Mouse (Mus musculus) intestine, postnatal 0 days (tissue): ENCODE results near the gene Mmrn1. TPM values are rescaled to one million over a fixed set of nuclear protein-coding genes. Genes with fewer than 3 reads are reported as not detected.

Experiments used
- ATAC-seq: fragments of 200-750 bp; cut with Nextera tagmentation; 2 replicates; pipeline ENCODE4 v1.8.0; 2017; ENCODE audit warnings: mild to moderate bottlenecking, moderate TSS enrichment, moderate library complexity
- H3K27ac ChIP-seq: fragments of 300-500 bp; sonication (generic); 2 replicates; pipeline ENCODE4 v1.5.1; 2014; ENCODE audit warnings: mild to moderate bottlenecking, low read depth, low read length, moderate library complexity
- H3K27me3 ChIP-seq: fragments of 300-500 bp; sonication (generic); replicated peaks from 2 replicates; pipeline ENCODE4 v1.6.1; 2014; ENCODE audit warnings: low read length, mixed read lengths; ENCODE audit not compliant: control insufficient read depth, insufficient read depth
- H3K36me3 ChIP-seq: fragments of 300-500 bp; sonication (generic); 2 replicates; pipeline ENCODE4 v1.6.1; 2014; ENCODE audit warnings: mild to moderate bottlenecking, moderate library complexity; ENCODE audit not compliant: control insufficient read depth, insufficient read depth
- H3K4me1 ChIP-seq: fragments of 300-500 bp; sonication (generic); replicated peaks from 2 replicates; pipeline ENCODE4 v1.6.1; 2014; ENCODE audit warnings: antibody characterized with exemption, low read length, mixed read lengths; ENCODE audit not compliant: control insufficient read depth, insufficient read depth
- H3K4me2 ChIP-seq: fragments of 300-500 bp; sonication (generic); replicated peaks from 2 replicates; pipeline ENCODE4 v1.6.1; 2014; ENCODE audit warnings: low read depth, mild to moderate bottlenecking, moderate library complexity
- H3K4me3 ChIP-seq: fragments of 300-500 bp; sonication (generic); 2 replicates; pipeline ENCODE4 v1.5.1; 2014; ENCODE audit warnings: low read depth, low read length
- H3K9ac ChIP-seq: fragments of 300-500 bp; sonication (generic); 2 replicates; pipeline ENCODE4 v1.6.1; 2014; ENCODE audit warnings: mild to moderate bottlenecking, low read depth, low read length
- H3K9me3 ChIP-seq: fragments of 300-500 bp; sonication (generic); 2 replicates; pipeline ENCODE4 v1.6.1; 2016; ENCODE audit warnings: mixed run types; ENCODE audit not compliant: control insufficient read depth
- CTCF ChIP-seq: sonication (generic); IDR thresholded peaks from 2 replicates; pipeline ENCODE4 v1.5.1; 2016; ENCODE audit warnings: low read depth, mild to moderate bottlenecking, control low read depth, antibody characterized with exemption, moderate library complexity
- WGBS: fragments of 180-500 bp; shearing (Covaris S2); extraction: QIAGEN DNeasy Blood & Tissue Kit; methylation state at CpG from one replicate; pipeline ENCODE4 v1.1.7; 2014; 5-methylcytosine and 5-hydroxymethylcytosine counted together
- polyA plus RNA-seq: library from polyadenylated mRNA; unstranded; fragments of >200 nt; fragmentation: Nextera tagmentation; extraction: Ambion mirVana; gene quantifications from 2 replicates; pipeline ENCODE4 v1.2.1, GENCODE M21; 2015

The Mmrn1 gene
- polyA plus RNA-seq, 1 experiment from 2014 or later, result 7.2 TPM

DNA sequence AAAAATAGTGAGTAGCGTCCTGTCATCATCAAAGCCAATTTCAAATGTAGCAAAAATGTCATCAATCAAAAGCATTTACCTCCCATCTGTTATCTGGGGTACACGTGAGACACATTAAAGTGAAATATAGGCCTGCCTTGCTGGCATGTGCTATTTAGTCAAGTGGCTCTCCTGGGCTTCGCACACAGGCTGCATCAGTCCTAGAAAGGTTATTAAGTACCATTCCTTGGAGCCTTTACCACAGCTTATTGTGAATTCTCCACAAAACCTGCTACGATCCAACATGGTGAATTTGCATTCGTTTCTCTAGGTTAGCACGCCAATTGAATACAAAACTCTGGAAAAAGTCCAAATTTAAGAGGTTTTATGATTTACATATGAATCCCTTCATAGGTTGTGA, 70.8 kb downstream of the Mmrn1 start:
- no peak overlapping the region for H3K9ac ChIP-seq
- H3K27ac ChIP-seq, result no peak overlapping the region
- WGBS, result 83% methylated on average over 6 of the region's 6 CpGs
- H3K36me3 ChIP-seq, result no peaks in the 10 kb centered on the region
- no peak overlapping the region for H3K4me3 ChIP-seq
- H3K4me2 ChIP-seq, result no peak overlapping the region
- H3K4me1 ChIP-seq, result no peaks in the 10 kb centered on the region
- H3K27me3 ChIP-seq, result no peaks in the 10 kb centered on the region
- no peak for ATAC-seq
- TF ChIP-seq CTCF, result no peak
- no peaks in the 10 kb centered on the region for H3K9me3 ChIP-seq

DNA sequence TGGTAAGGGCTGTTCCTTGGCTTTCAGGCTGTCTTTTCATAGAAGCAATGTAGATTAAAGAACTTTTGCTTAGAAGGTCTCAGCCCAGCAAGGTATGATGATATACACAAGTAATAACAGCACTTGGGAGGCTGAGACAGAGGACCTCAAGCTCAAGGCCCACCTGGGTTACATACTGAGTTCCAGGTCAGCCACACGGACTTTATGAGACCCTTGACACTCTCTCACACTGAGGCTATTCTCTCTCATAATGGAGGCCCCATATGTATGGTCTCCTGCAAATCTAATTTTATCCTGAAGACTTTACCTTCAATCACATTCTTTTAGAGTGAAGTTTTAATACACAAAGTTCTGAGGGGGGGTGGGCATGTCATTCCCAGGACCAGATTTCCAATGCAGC, 71.6 kb downstream of the Mmrn1 start:
- H3K9ac ChIP-seq, result no peak overlapping the region
- H3K4me3 ChIP-seq, result no peak overlapping the region
- H3K36me3 ChIP-seq, result no peaks in the 10 kb centered on the region
- no peak overlapping the region for H3K4me2 ChIP-seq
- no peaks in the 10 kb centered on the region for H3K4me1 ChIP-seq
- H3K27me3 ChIP-seq, result no peaks in the 10 kb centered on the region
- no peak overlapping the region for H3K27ac ChIP-seq
- no peak for TF ChIP-seq CTCF
- ATAC-seq, result no peak
- peaks cover 1% of the 10 kb centered on the region; the same call in 1 of the 2 replicates for H3K9me3 ChIP-seq
- whole genome bisulfite sequencing, result 96% methylated on average over 1 of the region's 1 CpGs

DNA sequence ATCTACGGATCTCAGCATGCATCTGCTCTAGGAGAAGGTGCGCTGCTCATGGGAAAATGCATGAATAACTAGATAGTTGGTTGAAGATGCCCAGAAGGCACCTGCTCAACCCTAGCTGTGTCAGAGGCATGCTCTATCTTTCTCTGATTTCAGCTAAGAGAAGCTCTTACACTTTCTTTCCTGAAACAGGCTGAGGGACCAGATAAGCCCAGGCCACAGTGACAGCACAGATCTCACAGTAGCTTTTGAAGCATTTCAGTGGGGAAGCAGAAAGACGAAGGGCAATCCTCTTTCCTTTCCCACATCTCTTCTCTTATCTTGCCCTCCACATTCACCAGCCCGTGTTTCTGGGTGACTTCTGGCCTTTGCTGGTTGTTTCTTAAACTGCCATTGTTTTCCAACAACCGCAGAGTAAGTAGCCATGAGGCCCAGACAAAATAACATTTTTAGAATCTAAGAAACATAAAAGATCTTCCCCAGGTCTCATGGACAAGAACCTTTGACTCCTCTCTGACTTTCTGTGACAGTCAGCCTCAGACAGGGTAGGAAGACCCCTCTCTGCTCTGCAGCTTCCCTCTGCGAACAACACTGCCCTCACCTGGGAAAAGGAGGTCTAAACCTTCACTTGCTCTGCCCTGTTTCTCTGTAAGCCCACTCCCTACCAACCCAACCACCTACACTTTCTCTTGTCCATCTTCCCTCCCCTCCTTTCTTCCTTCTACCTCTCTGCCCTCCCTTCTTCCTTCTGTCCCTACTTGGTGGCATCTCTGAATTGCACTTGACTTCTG, 76.4 kb downstream of the Mmrn1 start:
- Histone ChIP-seq H3K27ac (no peak overlapping the region), H3K27me3 (no peaks in the 10 kb centered on the region), H3K4me3 (no peak overlapping the region), H3K9ac (no peak overlapping the region), H3K4me2 (no peak overlapping the region), H3K4me1 (no peaks in the 10 kb centered on the region), H3K36me3 (no peaks in the 10 kb centered on the region), H3K9me3 (peaks cover 5% of the 10 kb centered on the region; the same call in 1 of the 2 replicates)
- no peak for TF ChIP-seq CTCF
- no peak for ATAC-seq
- WGBS, result 84% methylated on average over 6 of the region's 6 CpGs

DNA sequence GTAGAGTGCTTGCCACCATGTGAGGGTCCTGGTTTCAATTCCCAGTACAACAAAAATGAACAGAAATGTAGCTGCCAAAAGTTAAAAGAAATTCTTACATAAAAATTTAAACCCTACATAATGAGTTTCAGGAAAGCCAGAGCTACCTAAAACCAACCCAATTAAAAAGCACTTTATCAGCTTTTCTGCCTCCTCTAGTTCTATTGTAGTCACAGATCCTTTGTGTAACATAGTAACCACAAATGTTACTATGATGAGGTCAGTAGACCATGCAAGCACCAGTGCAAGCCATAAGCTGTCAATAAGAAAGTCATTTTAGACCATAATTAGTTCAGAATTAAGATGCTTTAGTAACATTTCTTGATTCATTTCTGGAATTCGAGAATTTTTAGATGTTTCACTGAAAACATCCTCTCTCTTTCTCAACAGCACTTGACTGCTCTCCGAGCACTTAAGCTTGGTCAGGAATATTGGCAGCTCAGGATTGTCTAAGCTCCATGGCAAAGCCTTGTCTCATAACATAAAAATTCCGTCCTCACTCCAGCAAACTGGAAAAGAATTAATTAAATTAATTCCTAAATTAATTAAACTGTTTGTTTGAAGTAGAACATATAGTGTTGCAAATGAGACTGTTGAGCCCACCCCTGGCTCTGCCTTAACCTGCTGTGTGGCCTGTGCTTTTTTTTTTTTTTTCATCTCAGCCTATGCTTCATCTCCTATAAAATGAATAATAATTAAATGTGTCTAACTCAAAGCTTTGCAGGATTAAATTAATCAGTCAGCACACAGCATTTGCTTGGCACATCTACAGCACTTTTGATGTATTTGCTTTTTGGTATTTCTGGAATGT, 79.4 kb downstream of the Mmrn1 start:
- Histone ChIP-seq H3K27ac (no peak overlapping the region), H3K36me3 (no peaks in the 10 kb centered on the region), H3K4me1 (no peaks in the 10 kb centered on the region), H3K27me3 (no peaks in the 10 kb centered on the region), H3K4me2 (no peak overlapping the region), H3K4me3 (no peak overlapping the region), H3K9ac (no peak overlapping the region), H3K9me3 (peaks cover 5% of the 10 kb centered on the region; the same call in 1 of the 2 replicates)
- TF ChIP-seq CTCF, result no peak
- ATAC-seq, result no peak
- 67% methylated on average over 3 of the region's 3 CpGs for WGBS

DNA sequence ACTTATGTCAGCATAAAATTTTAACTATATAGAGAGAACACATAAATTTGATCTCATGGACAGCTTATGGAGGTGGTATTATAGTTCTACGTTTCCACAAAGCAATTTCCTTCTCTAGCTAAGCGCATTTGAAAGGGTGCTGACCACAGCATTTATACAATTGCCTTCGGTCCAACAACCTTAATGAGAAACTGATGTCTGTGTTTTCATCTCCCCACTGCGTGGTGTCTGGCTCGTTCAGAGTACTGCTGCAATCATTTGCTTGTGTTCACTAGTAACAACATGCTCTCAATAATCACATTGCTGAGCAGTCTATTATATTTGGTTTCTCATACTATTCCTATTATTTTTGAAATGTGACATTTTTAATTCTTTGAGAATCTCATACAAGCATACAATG, 89.0 kb downstream of the Mmrn1 start:
- Histone ChIP-seq H3K9me3 (no peaks in the 10 kb centered on the region), H3K4me3 (no peak overlapping the region), H3K4me1 (no peaks in the 10 kb centered on the region), H3K9ac (no peak overlapping the region), H3K27ac (no peak overlapping the region), H3K27me3 (no peaks in the 10 kb centered on the region), H3K36me3 (no peaks in the 10 kb centered on the region), H3K4me2 (no peak overlapping the region)
- ATAC-seq, result no peak
- whole genome bisulfite sequencing, result 86% methylated on average over 5 of the region's 5 CpGs
- TF ChIP-seq CTCF, result no peak

DNA sequence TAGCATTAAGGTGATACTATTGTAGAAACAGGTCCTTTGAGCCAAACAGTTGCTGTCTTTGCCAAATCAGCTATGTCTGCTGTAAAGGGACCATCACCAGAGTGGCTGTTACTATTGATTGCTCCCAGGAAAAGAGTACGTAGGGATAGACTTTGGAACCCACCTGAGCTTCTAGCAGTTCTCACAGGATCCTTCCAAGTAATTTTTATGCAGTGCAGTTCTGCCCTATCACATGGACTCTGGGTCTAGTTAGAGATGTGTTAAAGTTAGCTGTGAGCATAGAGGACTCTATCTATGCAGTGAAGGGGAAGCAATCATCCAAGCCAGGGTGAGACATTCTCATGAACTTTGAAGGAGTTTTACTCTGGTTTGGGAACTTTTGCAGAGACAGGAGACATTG, 94.9 kb downstream of the Mmrn1 start:
- Histone ChIP-seq H3K4me3 (no peak overlapping the region), H3K27me3 (no peaks in the 10 kb centered on the region), H3K4me2 (no peak overlapping the region), H3K4me1 (no peaks in the 10 kb centered on the region), H3K9me3 (no peaks in the 10 kb centered on the region), H3K27ac (no peak overlapping the region), H3K9ac (no peak overlapping the region), H3K36me3 (no peaks in the 10 kb centered on the region)
- no peak for TF ChIP-seq CTCF
- peak; percentile 68 for ATAC-seq
- WGBS, result 51% methylated on average over 1 of the region's 1 CpGs
